Mouse (Mus musculus) heart, adult 2 months (tissue): ENCODE measurements around the gene Pcyox1.

Experiments
- CTCF ChIP-seq: fragments of 200-600 bp; IDR thresholded peaks from 2 replicates; pipeline ENCODE4 v1.8.1; 2022; ENCODE audit warnings: antibody characterized with exemption, mild to moderate bottlenecking, moderate library complexity
- EP300 ChIP-seq: fragments of 200-500 bp; IDR thresholded peaks from 2 replicates; pipeline ENCODE4 v1.6.1; 2011; ENCODE audit warnings: low read depth, low read length, control low read depth; ENCODE audit not compliant: insufficient read depth
- POLR2A ChIP-seq: fragments of 200-500 bp; IDR thresholded peaks from 2 replicates; pipeline ENCODE4 v1.6.1; 2011; ENCODE audit warnings: mild to moderate bottlenecking, low read depth, low read length, control low read depth; ENCODE audit not compliant: insufficient read depth

DNA sequence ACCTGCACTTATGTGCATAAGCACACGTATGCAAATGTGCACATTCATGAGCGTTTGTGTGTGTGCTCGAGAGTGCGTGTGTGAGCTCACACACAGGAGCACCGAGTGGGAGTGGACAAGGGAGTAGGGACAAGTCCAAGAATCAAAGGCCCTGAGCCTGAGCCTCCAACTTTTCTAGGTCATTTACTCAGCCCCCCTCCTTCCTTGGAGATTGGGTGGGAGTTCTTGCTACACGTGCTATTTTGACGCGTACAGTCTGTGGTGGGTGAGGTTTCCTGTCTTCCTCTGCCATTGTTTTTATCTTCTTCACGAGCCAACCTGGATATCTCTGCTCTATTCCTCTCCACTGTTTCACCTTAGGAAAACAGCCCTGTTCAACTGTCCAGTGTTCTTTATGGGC, 40.0 kb downstream of the Pcyox1 start:
- TF ChIP-seq CTCF (no peak), EP300 (no peak), POLR2A (no peak)
